Mouse (Mus musculus): ENCODE results near the gene Sdk1.

- TF ChIP-seq EP300 (IDR thresholded peaks at IDR 0.05; ENCODE audit: insufficient read depth, low read depth, low read length) (no peak), POLR2A (IDR thresholded peaks at IDR 0.05; ENCODE audit: insufficient read depth, low read length) (no peak)
Measured at GRCm38 (mm10) chr5:142156868-142157852, 915.9 kb downstream of the Sdk1 start.
